In the genomic region with DNA sequence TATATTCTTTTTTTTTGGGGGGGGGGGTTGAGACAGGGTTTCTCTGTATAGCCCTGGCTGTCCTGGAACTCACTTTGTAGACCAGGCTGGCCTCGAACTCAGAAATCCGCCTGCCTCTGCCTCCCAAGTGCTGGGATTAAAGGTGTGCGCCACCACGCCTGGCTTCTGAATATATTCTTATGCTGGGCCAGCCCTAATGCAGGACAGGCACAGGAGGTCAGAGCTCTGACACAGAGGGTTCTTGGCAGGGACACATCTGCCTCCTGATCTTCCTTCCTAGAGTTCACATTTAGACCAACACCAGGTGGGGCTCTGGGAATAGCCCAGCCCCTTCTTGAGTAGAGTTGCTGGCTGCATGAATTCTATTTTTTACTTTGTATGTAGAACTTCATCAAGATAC, we compare ENCODE assay signal across 7 mouse cellular contexts.
DNase-seq lines count a peak whose midpoint lies in the region; ATAC-seq and TF ChIP-seq lines count a peak whose summit lies in the region.
"Not testable (repeated sequence)": the region's sequence is repeated elsewhere in the genome, so short reads cannot be mapped to it uniquely, and the experiment has no call there.

No protein-coding gene starts in this region.

- TF ChIP-seq RAD21 in MEL (IDR thresholded peaks at IDR 0.05; ENCODE audit: low read depth, low read length), result not testable (repeated sequence)

- not testable (repeated sequence) for H3K27me3 ChIP-seq in MEL (ENCODE audit: control insufficient read depth in 1 of 2, insufficient read depth in 2 of 2, low read length in 2 of 2); kidney, adult 2 months (replicated peaks; ENCODE audit: control insufficient read depth, insufficient read depth, low read length); kidney, embryonic 15.5 days

- DNase-seq in MEL (ENCODE audit: low read depth, low spot score); gastrocnemius, adult 2 months; layer of hippocampus, adult 2 months (ENCODE audit: low spot score in 2 of 2): not testable (repeated sequence)
- peak; percentile 18 for DNase-seq in adrenal gland, adult 2 months
- peak; percentile 92 for DNase-seq in heart, adult 11 months
- DNase-seq in kidney, adult 2 months, result peak; percentile 42

- TF ChIP-seq POLR2A in MEL (IDR thresholded peaks at IDR 0.05; ENCODE audit: control insufficient read depth in 1 of 2, insufficient read depth in 1 of 2, low read depth in 1 of 2, low read length in 2 of 2, poor library complexity in 1 of 2); kidney, adult 2 months (IDR thresholded peaks at IDR 0.05; ENCODE audit: low read depth, low read length): not testable (repeated sequence)

- TF ChIP-seq EP300 in MEL (IDR thresholded peaks at IDR 0.05; ENCODE audit: low read depth in 1 of 2, low read length in 2 of 2), result not testable (repeated sequence)

- H3K27ac ChIP-seq in MEL (ENCODE audit: control insufficient read depth, low read depth, low read length), result peak overlapping the region; percentile 95
- peak overlapping the region; percentile 74; the same call in 1 of the 2 replicates for H3K27ac ChIP-seq in gastrocnemius, adult 2 months
- not testable (repeated sequence) for H3K27ac ChIP-seq in kidney, adult 2 months (ENCODE audit: insufficient read depth, low read depth, low read length)
- H3K27ac ChIP-seq in kidney, embryonic 15.5 days, result peak overlapping the region; percentile 45; the same call in 1 of the 2 replicates
- H3K27ac ChIP-seq in layer of hippocampus, adult 2 months, result peak overlapping the region; percentile 41; the same call in 1 of the 2 replicates

- intact Hi-C loops in gastrocnemius, adult 2 months (cut with DNase I), result not testable (repeated sequence)

- not testable (repeated sequence) for H3K9ac ChIP-seq in MEL (ENCODE audit: control insufficient read depth, low read depth, low read length, poor library complexity, severe bottlenecking); kidney, embryonic 15.5 days

- TF ChIP-seq CTCF in MEL (IDR thresholded peaks at IDR 0.05 in 2 of 3, conservative IDR thresholded peaks at IDR 0.05 in 1 of 3; ENCODE audit: control insufficient read depth in 1 of 3, insufficient read depth in 1 of 3, low read depth in 2 of 3, low read length in 3 of 3, poor library complexity in 1 of 3, severe bottlenecking in 1 of 3); gastrocnemius, adult 2 months (IDR thresholded peaks at IDR 0.05); kidney, adult 2 months (conservative IDR thresholded peaks at IDR 0.05; ENCODE audit: insufficient read depth, insufficient read length, low read depth, low read length); layer of hippocampus, adult 2 months (conservative IDR thresholded peaks at IDR 0.05): not testable (repeated sequence)

- H3K4me1 ChIP-seq in MEL (ENCODE audit: control insufficient read depth in 1 of 2, insufficient read depth in 2 of 2, low read length in 2 of 2), result peaks cover 6 to 23% of the 10 kb centered on the region in 2 experiments
- H3K4me1 ChIP-seq in kidney, adult 2 months (ENCODE audit: control insufficient read depth, insufficient read depth, low read length), result peaks cover 28% of the 10 kb centered on the region
- H3K4me1 ChIP-seq in kidney, embryonic 15.5 days, result peaks cover 41% of the 10 kb centered on the region

- H3K4me3 ChIP-seq in MEL (ENCODE audit: control insufficient read depth in 1 of 2, insufficient read depth in 1 of 2, low read depth in 2 of 2, low read length in 2 of 2); gastrocnemius, adult 2 months; kidney, adult 2 months (ENCODE audit: insufficient read depth, low read depth, low read length); kidney, embryonic 15.5 days (replicated peaks); layer of hippocampus, adult 2 months: not testable (repeated sequence)

- H3K9me3 ChIP-seq in MEL (replicated peaks; ENCODE audit: insufficient read depth, low read length); kidney, embryonic 15.5 days (replicated peaks): not testable (repeated sequence)

- H3K79me2 ChIP-seq in MEL (ENCODE audit: control insufficient read depth, insufficient read depth, low read length, poor library complexity), result not testable (repeated sequence)

- peaks cover 0 to 16% of the 10 kb centered on the region in 2 experiments; a peak in 2 of 4 replicates for H3K36me3 ChIP-seq in MEL (ENCODE audit: control insufficient read depth in 1 of 2, insufficient read depth in 2 of 2, low read length in 2 of 2)
- not testable (repeated sequence) for H3K36me3 ChIP-seq in kidney, adult 2 months (ENCODE audit: control insufficient read depth, insufficient read depth, low read length)
- H3K36me3 ChIP-seq in kidney, embryonic 15.5 days, result peaks cover 13% of the 10 kb centered on the region

- not testable (repeated sequence) for ATAC-seq in kidney, embryonic 15.5 days (replicated peaks; ENCODE audit: low FRiP score)

- WGBS in kidney, adult 2 months, result 92% methylated on average over 4 of the region's 4 CpGs
- WGBS in kidney, embryonic 15.5 days, result 96% methylated on average over 4 of the region's 4 CpGs

- not testable (repeated sequence) for H3K4me2 ChIP-seq in kidney, embryonic 15.5 days
